Mouse (Mus musculus) Patski (cell line): Measurements from ENCODE around the gene Cldn11. TPM values are rescaled to one million over a fixed set of nuclear protein-coding genes. Genes with fewer than 3 reads are reported as not detected.
A peak's percentile ranks its signal among the peaks of the same experiment; 100 is the strongest.

Source experiments
- ATAC-seq: fragments of 100-300 bp; one replicate; pipeline ENCODE4 v1.8.0; 2021
- CTCF ChIA-PET: fragments of 350-600 bp; sonication (Branson Sonifier 250); formaldehyde crosslinking; loops from one replicate; lab custom pipeline; 2022; ENCODE audit warnings: inconsistent platforms; lab: Charles Lee
- POLR2A ChIA-PET: fragments of 350-600 bp; sonication (Branson Sonifier 250); formaldehyde crosslinking; loops from one replicate; lab custom pipeline; 2022; ENCODE audit warnings: antibody characterized with exemption, inconsistent platforms; lab: Charles Lee
- DNase-seq: peaks from one replicate; pipeline ENCODE4 v3.0.0-alpha.2; 2011; ENCODE audit warnings: low read depth, low spot score
- H3K27me3 ChIP-seq: fragments of 371-371 bp; one replicate; pipeline ENCODE4 v1.5.1; 2021
- CTCF ChIP-seq: fragments of 100-300 bp; IDR thresholded peaks from one replicate; pipeline ENCODE4 v1.5.1; 2021
- in situ Hi-C: fragments of 300-500 bp; cut with MboI; formaldehyde crosslinking; loops from 3 replicates; pipeline ENCODE4 v1.11.1; 2018; ENCODE audit warnings: low pct_unique_long_range_greater_than_20kb, mixed read lengths
- polyA plus RNA-seq: library from polyadenylated mRNA; unstranded; gene quantifications from one replicate; pipeline ENCODE4 v1.2.3, GENCODE M21; 2021

Gene Cldn11
- polyA plus RNA-seq: not detected

GRCm38 (mm10) chr3:31149706-31150105 lies at the start of gene Cldn11:
Cldn11 (plus strand) TSS chr3:31149920.
- ChIA-PET POLR2A (no interaction called here), CTCF (interaction anchor here (1.5 to 2.7 kb wide), 2 partner anchors 11 kb away, joined by 5 to 11 read pairs; no protein-coding TSS in a partner anchor)
- TF ChIP-seq CTCF: no peak
- in situ Hi-C loops: loop anchor here (5.0 to 25.0 kb wide), 5 partner anchors 88 to 1038 kb away; no protein-coding TSS in a partner anchor
- ATAC-seq (no peak), DNase-seq (no peak)
- H3K27me3 ChIP-seq: no peaks in the 10 kb centered on the region

GRCm38 (mm10) chr3:31100026-31100425 lies 49.7 kb upstream of the Cldn11 start:
- no peak for DNase-seq
- no peak for ATAC-seq
- POLR2A ChIA-PET: no interaction called here
- CTCF ChIA-PET: interaction anchor here (1.1 to 8.1 kb wide), 5 partner anchors 13 to 101 kb away, joined by 3 to 87 read pairs (median 4); no protein-coding TSS in a partner anchor
- in situ Hi-C loops: no loop called here
- no peaks in the 10 kb centered on the region for H3K27me3 ChIP-seq
- no peak for TF ChIP-seq CTCF

- CTCF ChIA-PET: interaction anchor here (2.2 to 8.1 kb wide), 2 partner anchors 12 to 38 kb away, joined by 8 to 87 read pairs; no protein-coding TSS in a partner anchor
- no peak for TF ChIP-seq CTCF
- ATAC-seq: no peak
Measured at GRCm38 (mm10) chr3:31100802-31101201, 48.9 kb upstream of the Cldn11 start.

GRCm38 (mm10) chr3:31104936-31105335 lies 44.8 kb upstream of the Cldn11 start:
- ATAC-seq (no peak), DNase-seq (no peak)
- ChIA-PET POLR2A (interaction anchor here (1.3 to 1.5 kb wide), 2 partner anchors 12 to 21 kb away, joined by 3 to 4 read pairs; no protein-coding TSS in a partner anchor), CTCF (interaction anchor here (0.7 to 1.2 kb wide), 5 partner anchors 8 to 58 kb away, joined by 3 read pairs; no protein-coding TSS in a partner anchor)
- no peak for TF ChIP-seq CTCF
- no peaks in the 10 kb centered on the region for H3K27me3 ChIP-seq
- in situ Hi-C loops: no loop called here

More at GRCm38 (mm10) chr3:31100802-31101201, 48.9 kb upstream of the Cldn11 start:
- no peak for DNase-seq
- POLR2A ChIA-PET: no interaction called here
- H3K27me3 ChIP-seq: no peaks in the 10 kb centered on the region
- in situ Hi-C loops: no loop called here

GRCm38 (mm10) chr3:31106597-31106996 lies 43.1 kb upstream of the Cldn11 start:
- in situ Hi-C loops: no loop called here
- ChIA-PET POLR2A (interaction anchor here (0.7 to 1.2 kb wide), 2 partner anchors 12 to 498 kb away, joined by 3 to 4 read pairs; no protein-coding TSS in a partner anchor), CTCF (interaction anchor here (1.1 to 13.3 kb wide), 2 partner anchors 8 to 46 kb away, joined by 3 to 87 read pairs; partner anchors contain the start of gene Skil)
- TF ChIP-seq CTCF: no peak
- ATAC-seq (no peak), DNase-seq (no peak)
- no peaks in the 10 kb centered on the region for H3K27me3 ChIP-seq

GRCm38 (mm10) chr3:31107674-31108073 lies 42.0 kb upstream of the Cldn11 start:
- ChIA-PET CTCF (interaction anchor here (1.1 to 13.3 kb wide), 5 partner anchors 9 to 411 kb away, joined by 3 to 87 read pairs (median 4); partner anchors contain the start of gene Skil), POLR2A (interaction anchor here (0.5 to 1.2 kb wide), 3 partner anchors 10 to 502 kb away, joined by 3 to 5 read pairs (median 3); no protein-coding TSS in a partner anchor)
- no peak for TF ChIP-seq CTCF
- no peak for ATAC-seq
- H3K27me3 ChIP-seq: no peaks in the 10 kb centered on the region
- in situ Hi-C loops: no loop called here
- no peak for DNase-seq

- in situ Hi-C loops: no loop called here
- ChIA-PET POLR2A (no interaction called here), CTCF (interaction anchor here (1.0 to 13.3 kb wide), 8 partner anchors 9 to 77 kb away, joined by 3 to 87 read pairs (median 3); partner anchors contain the start of gene Skil)
- no peak for DNase-seq
- H3K27me3 ChIP-seq: no peaks in the 10 kb centered on the region
- ATAC-seq: peak; percentile 49
- TF ChIP-seq CTCF: peak; percentile 51
Measured at GRCm38 (mm10) chr3:31109108-31109507, 40.6 kb upstream of the Cldn11 start.

- ATAC-seq: no peak
- in situ Hi-C loops: no loop called here
- POLR2A ChIA-PET: no interaction called here
Measured at GRCm38 (mm10) chr3:31123098-31123497, 26.6 kb upstream of the Cldn11 start.

GRCm38 (mm10) chr3:31126303-31126702 lies 23.4 kb upstream of the Cldn11 start:
- CTCF ChIA-PET: interaction anchor here (0.8 kb wide), 1 partner anchor 9 kb away, joined by 3 read pairs; no protein-coding TSS in a partner anchor
- ATAC-seq (no peak), DNase-seq (no peak)
- in situ Hi-C loops: loop anchor here (25.0 kb wide), 1 partner anchor 1061 kb away; no protein-coding TSS in a partner anchor
- H3K27me3 ChIP-seq: no peaks in the 10 kb centered on the region
- TF ChIP-seq CTCF: no peak
- POLR2A ChIA-PET: interaction anchor here (0.5 to 1.0 kb wide), 2 partner anchors 22 to 33 kb away, joined by 3 to 4 read pairs; no protein-coding TSS in a partner anchor

More at GRCm38 (mm10) chr3:31123098-31123497, 26.6 kb upstream of the Cldn11 start:
- H3K27me3 ChIP-seq: no peaks in the 10 kb centered on the region
- CTCF ChIA-PET: interaction anchor here (1.8 to 2.3 kb wide), 2 partner anchors 10 to 14 kb away, joined by 4 to 6 read pairs; no protein-coding TSS in a partner anchor
- DNase-seq: no peak
- no peak for TF ChIP-seq CTCF

GRCm38 (mm10) chr3:31126848-31127247 lies 22.9 kb upstream of the Cldn11 start:
- ChIA-PET CTCF (interaction anchor here (4.6 kb wide), 1 partner anchor 12 kb away, joined by 20 read pairs; no protein-coding TSS in a partner anchor), POLR2A (no interaction called here)
- no peak for DNase-seq
- H3K27me3 ChIP-seq: no peaks in the 10 kb centered on the region
- ATAC-seq: no peak
- no peak for TF ChIP-seq CTCF
- in situ Hi-C loops: loop anchor here (25.0 kb wide), 1 partner anchor 1060 kb away; no protein-coding TSS in a partner anchor
